Mouse (Mus musculus) urinary bladder, postnatal 36 days (tissue): ENCODE measurements around the gene Ulk4.

Experiments
- DNase-seq, 2 experiments: peaks; one replicate each; pipeline ENCODE4 v3.0.0; 2022; ENCODE audit warnings: low spot score in 2 of 2, mixed read lengths in 1 of 2

Gene Ulk4

DNA sequence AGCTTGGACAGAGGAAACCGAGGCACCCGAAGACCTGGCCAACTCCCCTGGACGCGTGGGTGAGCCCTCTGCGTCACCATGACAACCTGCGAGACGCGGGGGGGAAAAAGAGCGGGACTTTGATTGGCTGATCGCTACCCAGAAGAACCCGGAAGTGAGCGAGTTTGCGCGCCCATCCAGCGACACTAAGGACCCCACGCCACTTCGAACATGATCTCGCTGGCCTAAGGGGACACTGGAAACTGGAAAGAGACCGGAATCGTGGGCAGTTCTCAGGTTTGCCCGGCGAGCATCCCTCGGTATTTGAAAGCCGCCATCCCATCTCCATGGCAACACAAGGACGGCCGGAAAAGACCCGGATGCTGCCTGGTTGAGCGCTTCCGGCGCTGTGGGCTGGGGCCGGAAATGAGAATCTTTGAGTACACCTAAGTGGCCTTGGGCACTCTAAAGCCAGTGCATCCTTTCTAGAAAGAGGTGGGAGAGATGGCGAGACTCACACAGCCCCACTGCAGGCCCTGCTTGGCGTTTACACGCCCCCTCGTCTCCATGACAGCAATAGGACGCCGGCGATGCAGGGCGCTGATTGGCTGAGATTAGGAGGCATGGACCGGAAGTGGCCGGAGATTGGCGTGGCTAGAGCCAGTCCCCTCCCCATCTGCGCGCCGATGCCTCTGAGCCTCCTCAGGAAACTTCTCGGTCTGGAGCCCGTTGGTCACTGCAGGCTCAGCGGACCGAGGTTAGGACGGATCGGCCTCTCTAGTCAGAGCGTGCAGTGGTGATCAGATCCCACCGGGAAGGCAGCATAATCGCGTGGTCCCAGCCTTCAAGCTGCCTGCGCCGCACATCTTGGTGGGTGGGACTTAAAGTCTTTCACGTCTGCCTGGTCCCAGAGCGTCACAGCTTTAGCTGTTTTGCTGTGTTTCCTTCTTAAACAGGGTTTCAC lies at the start of gene Ulk4:
Gene Ulk4, minus strand, starts transcription at position 80 of the 943 bp plus-strand sequence.
- peak; percentile 91 to 92 for DNase-seq

DNA sequence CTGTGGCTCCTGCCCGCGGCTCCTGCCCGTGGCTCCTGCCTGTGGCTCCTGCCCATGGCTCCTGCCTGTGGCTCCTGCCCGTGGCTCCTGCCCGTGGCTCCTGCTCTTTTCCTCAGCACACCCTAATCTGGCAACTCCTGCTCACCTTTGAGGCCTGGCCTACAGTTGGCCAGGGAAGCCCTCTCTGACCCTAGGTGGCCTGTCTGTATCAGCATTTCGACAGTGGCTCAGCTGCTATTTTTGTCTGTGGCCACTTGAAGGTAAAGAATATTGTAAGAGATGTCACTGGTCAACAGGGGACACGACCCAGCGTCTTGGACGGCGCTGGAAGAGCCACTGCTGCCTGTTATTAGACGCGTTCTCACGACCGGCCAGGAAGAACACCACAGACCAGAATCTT lies 45.0 kb upstream of the Ulk4 start:
- DNase-seq, result no peak

- no peak for DNase-seq
Observed at GRCm38 (mm10) chr9:121321118-121321517, 44.1 kb upstream of the Ulk4 start.

DNA sequence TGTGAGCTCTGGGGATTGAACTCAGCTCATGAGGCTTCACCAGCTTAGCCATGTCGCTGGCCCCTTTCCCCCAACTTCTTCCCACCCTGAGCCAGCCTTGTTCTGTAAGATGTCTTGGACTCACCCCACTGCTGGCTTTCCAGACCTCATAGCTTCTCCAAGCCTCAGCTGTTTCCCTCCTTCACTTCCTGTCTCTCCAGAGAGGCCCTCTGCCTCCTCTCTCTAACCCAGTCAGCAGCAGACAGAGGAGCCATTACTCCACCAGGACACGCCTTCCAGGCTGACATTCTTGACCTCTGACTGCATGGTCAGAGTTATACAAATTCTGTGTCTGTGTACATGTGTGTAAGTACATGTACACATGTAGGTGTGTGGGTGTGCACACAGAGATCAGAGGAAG lies 43.4 kb upstream of the Ulk4 start:
- DNase-seq, result no peak

GRCm38 (mm10) chr9:121319323-121319966 lies 42.4 kb upstream of the Ulk4 start:
- DNase-seq, result no peak

DNA sequence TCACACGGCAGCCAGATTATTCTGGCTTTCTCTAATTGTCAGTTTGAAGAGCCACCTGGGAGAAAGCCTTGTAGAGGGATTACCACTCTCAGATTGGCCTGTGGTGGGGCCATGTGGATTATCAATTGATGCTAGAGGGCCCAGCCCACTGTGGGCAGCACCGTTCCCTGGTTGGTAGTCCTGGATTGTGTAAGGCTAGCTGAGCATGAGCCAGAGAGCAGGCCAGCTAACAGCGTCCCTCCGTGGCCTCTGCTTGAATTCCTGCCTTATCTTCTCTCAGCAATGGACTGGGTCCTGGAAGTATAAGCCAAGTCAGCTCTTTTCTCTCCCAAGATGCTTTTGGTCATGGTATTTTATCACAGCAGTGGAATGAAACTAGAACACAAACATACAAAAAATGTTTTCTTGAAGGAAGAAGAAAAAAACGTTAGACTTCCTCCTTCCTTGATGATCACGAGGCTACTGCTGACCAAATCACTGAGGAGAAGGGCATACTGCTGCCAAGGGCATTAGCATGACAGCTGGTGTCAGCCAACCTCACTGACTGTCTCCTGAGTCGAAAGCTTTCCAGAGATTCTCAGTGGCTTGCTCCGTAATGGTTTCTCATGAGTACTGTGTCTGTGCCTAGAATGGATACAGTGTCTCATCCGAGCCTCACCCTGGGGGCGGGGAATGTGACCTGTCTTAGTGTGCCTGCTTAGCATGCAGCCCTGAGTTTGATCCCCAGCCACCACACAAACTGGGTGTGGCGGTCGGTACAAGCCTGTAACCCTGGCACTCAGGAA lies 39.8 kb upstream of the Ulk4 start:
- peak in 1 of 2 experiments; percentile 45 for DNase-seq

- DNase-seq, result no peak
Observed at GRCm38 (mm10) chr9:121315901-121316595, 39.1 kb upstream of the Ulk4 start.

DNA sequence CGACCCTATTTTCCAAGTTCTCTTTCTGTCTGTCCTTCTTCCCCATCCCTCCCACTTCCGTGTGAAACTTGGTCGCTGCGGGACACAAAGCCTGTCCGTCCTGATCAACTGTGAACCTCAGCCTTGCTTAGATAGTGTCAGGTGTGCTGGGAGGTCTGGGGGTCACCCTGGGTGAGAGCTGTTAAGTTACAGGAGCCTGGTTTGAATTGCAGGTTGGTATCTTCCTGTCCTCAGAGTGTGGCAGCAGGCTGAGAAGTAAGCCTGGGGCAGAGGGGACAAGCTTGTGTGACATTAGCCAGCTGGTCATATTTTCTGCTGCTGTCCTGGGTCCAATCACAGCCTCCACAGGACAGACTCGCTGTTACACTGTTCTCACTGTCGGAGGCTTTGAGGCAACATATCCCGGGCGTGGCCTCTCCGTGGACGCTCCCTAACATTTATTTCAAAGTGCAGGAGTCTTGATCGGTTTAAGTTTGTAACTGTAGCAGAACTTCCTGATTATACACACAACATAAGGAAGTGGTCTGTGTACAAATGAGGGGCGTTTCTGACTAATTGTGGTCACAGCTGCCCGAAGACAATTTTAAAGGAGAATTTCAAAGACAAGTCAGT lies 37.6 kb upstream of the Ulk4 start:
- DNase-seq, result no peak

- peak in 1 of 2 experiments; percentile 84 for DNase-seq
Observed at GRCm38 (mm10) chr9:121313656-121314374, 36.8 kb upstream of the Ulk4 start.

- no peak for DNase-seq
Observed at GRCm38 (mm10) chr9:121312237-121312891, 35.4 kb upstream of the Ulk4 start.

DNA sequence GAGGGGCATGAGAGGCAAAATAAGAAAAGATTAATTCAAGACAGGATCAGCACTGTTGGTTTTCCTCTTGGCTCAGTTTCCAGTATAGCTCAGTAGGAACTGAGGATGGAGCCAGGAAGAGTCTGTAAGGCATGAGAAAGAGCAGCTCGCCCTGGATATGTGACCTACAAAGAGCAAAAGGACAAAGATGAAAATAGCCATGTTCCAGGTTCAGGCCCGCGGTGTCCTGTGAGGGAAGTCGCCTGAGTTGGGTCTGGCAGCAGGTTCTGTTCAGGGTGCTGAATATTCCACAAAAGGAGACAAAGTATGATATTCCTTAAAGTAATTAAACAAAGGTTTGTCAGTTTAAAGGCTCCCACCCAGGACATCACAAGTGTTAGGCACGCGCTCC lies 34.8 kb upstream of the Ulk4 start:
- DNase-seq, result no peak

DNA sequence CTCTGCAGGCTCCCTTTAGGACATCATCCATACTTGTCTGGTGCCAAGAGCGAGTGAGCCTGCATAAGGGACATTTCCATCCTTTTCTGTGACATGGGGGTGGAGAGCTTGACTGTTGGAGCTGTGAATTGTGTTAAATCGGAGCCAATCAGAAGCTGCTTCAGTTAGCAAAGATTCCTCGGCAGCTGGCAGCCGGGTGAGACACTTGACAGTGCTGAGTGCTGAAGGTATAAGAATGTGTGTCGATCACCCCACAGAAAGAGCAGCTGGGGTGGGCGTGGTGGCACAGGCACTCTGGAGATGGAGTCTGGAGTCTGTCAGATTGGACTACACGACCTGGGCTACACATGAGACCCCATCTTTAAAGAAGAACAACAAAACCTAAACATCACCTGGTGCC lies 33.5 kb upstream of the Ulk4 start:
- no peak for DNase-seq

DNA sequence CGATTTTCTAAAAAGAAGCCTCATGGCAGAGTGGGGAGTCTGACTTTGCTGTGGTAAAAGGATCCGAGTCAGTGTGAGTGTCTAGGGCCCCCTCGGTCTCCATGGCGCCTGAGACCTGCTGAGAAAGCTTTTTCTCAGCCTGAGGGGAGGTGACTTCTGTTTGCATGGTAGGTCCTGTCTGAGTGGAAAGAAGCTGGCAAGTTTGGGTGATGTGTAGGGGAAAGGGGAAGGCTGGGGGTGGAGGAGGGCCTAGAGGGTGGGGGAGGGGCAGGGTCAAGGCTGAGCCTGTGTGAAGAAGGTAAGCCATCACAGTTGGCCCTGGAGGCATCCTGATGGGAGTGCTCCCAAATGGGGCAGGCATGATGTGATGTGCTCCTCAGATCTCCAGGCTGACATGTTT lies 32.3 kb upstream of the Ulk4 start:
- no peak for DNase-seq

DNA sequence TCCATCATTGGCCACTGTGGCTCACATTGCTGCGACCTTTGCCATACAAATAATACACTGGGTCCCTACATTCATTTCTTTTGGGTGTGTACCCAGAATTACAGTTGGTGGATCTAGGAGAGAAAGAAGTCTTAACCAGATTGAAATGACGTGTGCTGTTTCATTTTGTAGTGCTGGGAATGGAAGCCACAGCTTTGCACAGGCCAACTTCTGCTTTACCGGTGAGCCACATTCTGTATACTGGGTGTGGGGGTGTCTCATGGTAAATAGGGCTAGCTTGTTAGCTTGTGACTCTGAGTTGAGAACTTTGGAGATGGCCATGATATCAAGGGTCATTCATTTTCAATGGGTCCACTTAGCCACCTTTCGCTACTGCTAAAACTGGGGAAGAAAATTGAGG lies 28.5 kb upstream of the Ulk4 start:
- DNase-seq, result no peak

DNA sequence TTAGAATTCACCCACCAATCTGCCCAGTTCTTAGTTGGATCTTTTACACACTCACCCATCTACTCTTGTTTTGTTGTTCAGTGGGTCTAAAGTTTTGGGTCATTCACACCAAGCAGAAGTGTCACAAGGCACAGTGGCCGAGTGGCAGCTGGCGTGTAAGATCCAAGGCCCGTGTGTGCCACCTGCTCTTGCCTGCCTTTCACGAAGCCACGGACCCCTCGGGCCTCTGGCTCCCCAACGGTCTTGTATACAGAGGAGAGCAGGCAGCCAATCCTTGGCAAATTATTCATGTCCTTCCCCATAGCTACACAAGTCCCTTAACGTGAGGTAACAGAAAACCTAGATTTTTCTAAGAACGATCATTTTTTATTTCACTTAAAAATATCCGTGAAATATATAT lies 27.5 kb upstream of the Ulk4 start:
- DNase-seq, result no peak

DNA sequence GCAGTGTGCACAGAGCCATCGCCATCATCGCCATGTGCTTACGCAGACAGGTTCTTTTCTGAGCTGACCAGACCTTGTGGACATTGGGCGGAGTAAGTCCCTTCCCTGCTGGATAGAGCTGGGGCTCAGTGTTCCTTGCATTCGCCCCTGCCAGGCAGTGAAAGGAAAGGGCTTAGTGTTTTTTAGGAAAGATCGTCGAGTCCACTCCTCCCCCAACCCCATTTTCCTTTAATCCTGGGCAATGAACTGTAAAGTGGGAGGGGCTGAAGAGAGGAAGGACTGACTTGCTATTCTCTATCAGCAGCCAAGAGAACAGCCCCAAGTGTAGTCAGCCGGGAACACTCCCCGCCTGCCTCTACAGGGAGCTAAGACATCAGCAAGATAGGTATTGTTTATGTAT lies 26.8 kb upstream of the Ulk4 start:
- DNase-seq, result no peak

GRCm38 (mm10) chr9:121303086-121303485 lies 26.1 kb upstream of the Ulk4 start:
- DNase-seq, result no peak

GRCm38 (mm10) chr9:121302543-121302942 lies 25.5 kb upstream of the Ulk4 start:
- no peak for DNase-seq

GRCm38 (mm10) chr9:121301041-121301920 lies 24.3 kb upstream of the Ulk4 start:
- DNase-seq, result no peak
